Mouse (Mus musculus): ENCODE measurements around the gene Nckap5l.

Nckap5l gene

DNA sequence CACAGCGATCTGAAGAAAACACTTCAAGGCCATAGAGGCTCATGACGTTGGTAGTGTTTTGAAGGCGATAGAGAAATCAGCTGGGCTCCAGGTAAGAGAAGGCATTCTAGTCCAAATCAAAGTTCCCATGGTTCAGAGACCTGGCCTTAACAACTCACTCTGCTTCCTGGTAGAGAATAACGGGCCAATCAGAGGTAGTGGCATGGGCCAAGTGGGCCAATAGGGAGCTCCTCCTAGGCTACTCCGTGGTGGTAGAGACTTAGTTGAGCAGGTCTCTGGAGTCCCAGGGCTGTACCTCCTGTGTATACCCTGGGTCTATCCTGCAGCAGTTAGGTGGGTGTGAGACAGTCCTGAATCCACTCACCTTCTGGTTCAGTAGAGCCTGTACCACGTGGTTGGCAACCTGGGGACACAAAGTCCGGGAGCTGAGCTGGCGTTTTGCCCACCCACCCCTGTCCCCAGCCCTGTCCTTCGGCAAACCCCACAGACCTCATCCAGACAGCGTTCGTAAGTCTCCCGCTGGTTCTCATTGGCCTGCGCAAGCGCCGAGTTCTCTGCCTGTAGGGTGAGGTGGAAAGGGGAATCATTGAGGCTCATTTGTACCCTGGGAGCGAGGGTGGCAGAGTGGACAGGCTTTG, 24.3 kb downstream of the Nckap5l start:
- CTCF ChIA-PET: no interaction called here

DNA sequence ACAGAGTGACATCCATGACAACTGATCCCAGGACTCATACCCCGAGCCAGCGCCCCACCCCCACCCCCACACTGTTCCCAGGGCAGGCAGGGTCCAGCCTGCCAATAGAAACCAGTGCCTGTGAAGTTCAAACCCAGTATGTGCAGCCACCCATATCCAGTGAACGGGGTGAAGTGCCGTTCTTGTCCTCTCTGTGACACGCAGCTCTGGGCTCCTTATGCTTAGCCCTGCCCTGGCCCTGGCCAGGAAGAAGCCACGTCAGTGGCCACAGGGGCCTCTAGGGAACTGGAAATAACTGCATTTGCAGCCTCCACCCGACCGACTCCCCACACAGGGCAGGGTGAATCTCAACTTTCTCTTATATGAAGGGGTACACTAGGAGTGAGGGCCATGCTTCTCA, 25.6 kb downstream of the Nckap5l start:
- CTCF ChIA-PET: no interaction called here

DNA sequence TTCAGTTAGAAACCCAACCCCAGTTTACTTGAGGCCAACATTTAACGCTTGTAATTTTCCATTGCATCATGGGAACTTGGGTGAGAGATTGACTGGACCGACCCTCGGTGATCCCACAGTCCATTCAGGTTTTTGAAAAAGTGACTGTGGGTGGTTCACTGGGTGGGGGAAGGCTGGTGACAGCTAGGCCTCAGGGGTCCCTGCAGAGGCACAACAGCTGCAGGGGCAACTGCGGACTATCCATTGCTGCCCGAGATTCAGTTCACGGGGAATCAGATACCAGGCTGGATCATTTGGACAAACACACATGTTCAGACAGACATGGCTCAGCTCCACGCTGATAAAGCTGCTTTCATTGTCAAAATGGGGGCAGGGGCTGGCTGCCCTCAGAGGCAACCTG, 26.0 kb downstream of the Nckap5l start:
- CTCF ChIA-PET: no interaction called here

GRCm38 (mm10) chr15:99431063-99431462, 26.5 kb downstream of the Nckap5l start:
- CTCF ChIA-PET: no interaction called here

GRCm38 (mm10) chr15:99430394-99430793, 27.2 kb downstream of the Nckap5l start:
- CTCF ChIA-PET: interaction anchor here (0.7 kb wide), 1 partner anchor 11 kb away, joined by 16 read pairs; no protein-coding TSS in a partner anchor

DNA sequence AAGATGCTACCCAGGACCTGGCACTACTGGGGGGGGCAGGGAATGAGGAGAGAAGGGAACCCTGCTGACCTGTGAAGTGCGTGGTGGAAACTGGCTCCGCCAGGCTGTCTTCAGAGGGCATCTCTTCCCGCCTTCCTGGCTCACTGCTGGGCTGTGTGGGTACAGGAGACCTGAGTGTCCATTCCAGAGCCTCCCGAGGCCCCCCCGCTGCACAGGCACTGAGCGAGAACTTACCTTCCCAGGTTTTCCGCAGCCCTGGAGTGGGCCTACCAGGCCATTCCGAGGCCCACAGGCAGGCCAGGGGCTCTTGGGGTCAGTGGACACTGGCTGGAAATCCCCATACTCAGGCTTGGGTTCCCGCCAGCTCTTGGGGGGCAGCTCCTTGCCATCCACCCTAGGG, 33.7 kb downstream of the Nckap5l start:
- CTCF ChIA-PET: no interaction called here

- CTCF ChIA-PET: no interaction called here
These were observed 34.4 kb downstream of the Nckap5l start for GRCm38 (mm10) chr15:99423131-99423530.

- CTCF ChIA-PET: no interaction called here
These were observed 35.0 kb downstream of the Nckap5l start for GRCm38 (mm10) chr15:99422551-99422950.

GRCm38 (mm10) chr15:99421676-99422075, 35.9 kb downstream of the Nckap5l start:
- CTCF ChIA-PET: no interaction called here

DNA sequence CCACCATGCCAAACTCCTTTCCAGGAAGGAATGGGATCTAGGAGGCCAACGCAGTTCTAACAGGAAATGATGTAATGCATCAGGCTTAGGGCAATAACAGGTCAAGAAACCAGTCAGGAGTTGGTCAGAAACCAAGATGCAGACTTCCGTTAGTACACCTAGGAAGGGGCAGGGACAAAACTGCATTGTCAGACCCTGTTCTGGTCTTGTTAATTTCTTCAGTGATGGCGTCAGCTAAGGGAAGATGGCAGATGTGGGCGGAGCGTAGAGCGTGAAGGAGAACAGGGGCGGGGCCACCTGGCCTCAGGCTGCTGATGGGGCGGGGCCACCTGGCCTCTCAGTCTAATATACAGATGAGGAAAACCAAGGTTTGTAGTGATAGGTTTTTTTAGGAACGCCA, 36.4 kb downstream of the Nckap5l start:
- CTCF ChIA-PET: interaction anchor here (0.6 to 1.1 kb wide), 2 partner anchors 8 to 83 kb away, joined by 3 to 5 read pairs; no protein-coding TSS in a partner anchor

DNA sequence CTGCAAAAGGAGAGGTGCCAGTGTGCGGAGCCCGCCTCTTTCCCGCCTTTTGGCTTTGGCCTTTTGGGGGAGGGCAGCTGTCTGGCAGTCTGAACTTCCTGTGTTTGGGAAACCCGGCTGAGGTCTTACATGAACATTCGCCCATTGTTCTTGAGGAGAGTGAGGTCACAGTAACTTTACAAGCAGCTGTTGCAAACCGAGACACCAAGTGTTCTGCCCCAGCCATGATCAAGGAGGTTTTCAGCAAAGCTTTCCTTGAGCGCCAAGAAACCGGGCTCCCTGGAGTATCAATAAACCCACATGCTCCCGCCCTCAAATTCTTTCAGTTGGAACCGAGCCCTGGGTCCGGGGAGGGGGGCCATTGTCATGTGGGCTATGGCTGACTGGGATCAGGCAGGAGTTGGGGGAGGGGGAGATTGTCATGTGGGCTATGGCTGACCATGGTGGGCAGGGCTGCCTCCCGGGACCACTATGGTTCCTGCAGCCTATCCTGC, 37.0 kb downstream of the Nckap5l start:
- CTCF ChIA-PET: interaction anchor here (0.8 to 1.1 kb wide), 2 partner anchors 9 to 1457 kb away, joined by 3 read pairs; no protein-coding TSS in a partner anchor

DNA sequence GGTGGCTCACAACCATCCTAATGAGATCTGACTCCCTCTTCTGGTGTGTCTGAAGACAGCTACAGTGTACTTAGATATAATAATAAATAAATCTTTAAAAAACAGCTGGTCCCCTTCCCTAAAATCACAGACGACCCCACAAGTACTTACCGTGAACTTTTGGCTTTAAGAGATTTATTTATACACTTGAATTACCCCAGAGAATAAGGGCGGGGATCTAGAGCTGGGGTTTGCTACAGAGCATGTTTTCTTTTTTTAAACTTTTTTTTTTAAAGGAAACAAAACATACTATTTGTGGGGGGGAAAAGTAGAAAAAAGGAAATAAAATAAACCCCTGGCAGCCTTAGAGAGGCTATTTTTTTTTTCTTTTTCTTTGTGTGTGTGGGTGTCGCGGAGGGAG, 37.4 kb downstream of the Nckap5l start:
- CTCF ChIA-PET: interaction anchor here (0.8 to 1.1 kb wide), 2 partner anchors 9 to 1457 kb away, joined by 3 read pairs; no protein-coding TSS in a partner anchor

- CTCF ChIA-PET: interaction anchor here (0.6 kb wide), 1 partner anchor 754 kb away, joined by 6 read pairs; no protein-coding TSS in a partner anchor
These were observed 39.8 kb downstream of the Nckap5l start for GRCm38 (mm10) chr15:99417692-99418271.

GRCm38 (mm10) chr15:99416957-99417356, 40.6 kb downstream of the Nckap5l start:
- CTCF ChIA-PET: interaction anchor here (0.6 to 1.0 kb wide), 3 partner anchors 8 to 753 kb away, joined by 4 to 6 read pairs (median 6); no protein-coding TSS in a partner anchor

DNA sequence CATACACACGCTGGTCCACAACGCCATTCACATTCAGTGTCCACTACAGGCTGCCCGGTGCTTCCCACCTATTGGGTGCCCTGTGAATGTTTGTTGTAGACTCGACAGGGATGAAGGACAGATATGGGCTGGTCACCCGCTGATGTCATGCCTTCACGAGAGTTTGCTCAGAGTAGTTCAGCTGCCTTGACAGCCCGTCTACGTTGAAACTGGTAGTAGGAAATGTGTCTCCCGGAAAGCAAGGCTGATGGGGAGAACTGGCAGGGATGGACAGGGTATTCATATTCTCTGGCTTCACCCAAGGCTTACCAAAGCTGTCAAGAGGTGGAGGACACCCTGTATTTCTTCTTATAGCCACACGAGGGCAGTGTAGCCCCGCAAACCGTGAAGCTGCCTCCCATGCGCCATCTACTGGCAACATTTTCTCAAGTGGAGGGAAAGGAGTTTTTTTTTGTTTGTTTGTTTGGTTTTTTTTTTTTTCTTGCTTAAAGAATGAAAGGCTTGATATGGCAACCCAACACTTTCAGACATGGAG, 41.1 kb downstream of the Nckap5l start:
- CTCF ChIA-PET: interaction anchor here (0.7 to 1.0 kb wide), 5 partner anchors 8 to 1671 kb away, joined by 3 to 6 read pairs (median 4); no protein-coding TSS in a partner anchor

- CTCF ChIA-PET: interaction anchor here (0.7 to 1.0 kb wide), 5 partner anchors 18 to 1671 kb away, joined by 3 to 10 read pairs (median 4); no protein-coding TSS in a partner anchor
These were observed 41.8 kb downstream of the Nckap5l start for GRCm38 (mm10) chr15:99415793-99416192.

GRCm38 (mm10) chr15:99411747-99412146, 45.8 kb downstream of the Nckap5l start:
- CTCF ChIA-PET: no interaction called here

DNA sequence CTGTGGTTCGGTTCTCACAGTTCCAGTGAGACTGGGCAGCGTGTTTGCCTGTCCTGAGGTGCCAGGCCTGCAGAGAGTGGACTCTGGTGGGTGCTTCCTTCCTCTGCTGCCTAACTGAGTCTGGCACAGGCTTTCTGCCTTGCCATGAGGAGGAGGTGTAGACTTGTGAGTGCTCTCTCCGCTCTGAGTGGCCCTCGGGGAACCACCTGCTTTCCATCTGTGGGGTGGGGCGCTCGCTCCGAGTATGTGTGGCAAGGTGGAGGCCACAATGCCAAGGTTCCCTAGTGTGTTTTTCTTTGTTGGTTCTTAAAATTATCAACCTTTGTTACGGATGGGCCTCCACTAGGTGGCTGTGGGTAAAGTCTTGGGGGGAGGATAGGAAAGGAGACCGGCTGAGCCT, 48.7 kb downstream of the Nckap5l start:
- CTCF ChIA-PET: no interaction called here

- CTCF ChIA-PET: interaction anchor here (0.5 kb wide), 1 partner anchor 8 kb away, joined by 6 read pairs; no protein-coding TSS in a partner anchor
These were observed 50.5 kb downstream of the Nckap5l start for GRCm38 (mm10) chr15:99406986-99407570.

DNA sequence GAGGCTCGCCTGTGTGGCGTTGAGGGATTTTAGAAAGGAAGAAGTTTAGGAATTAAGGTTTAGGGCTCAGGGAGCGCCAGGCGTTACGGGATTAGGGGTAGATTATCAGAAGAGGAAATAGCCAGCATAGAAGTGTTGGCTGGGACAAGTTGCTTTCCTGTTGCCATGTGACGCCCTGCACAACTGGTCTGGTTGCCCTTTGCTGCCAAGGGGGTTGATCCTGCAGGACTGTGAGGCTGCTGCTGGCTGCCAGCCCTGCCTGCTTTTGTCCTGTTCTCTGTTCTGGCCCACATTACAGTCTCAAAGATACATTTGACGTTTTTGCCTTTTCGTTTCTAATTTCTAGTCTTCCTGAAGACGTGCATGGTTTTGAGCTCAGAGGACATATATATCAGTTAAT, 52.4 kb downstream of the Nckap5l start:
- CTCF ChIA-PET: no interaction called here

DNA sequence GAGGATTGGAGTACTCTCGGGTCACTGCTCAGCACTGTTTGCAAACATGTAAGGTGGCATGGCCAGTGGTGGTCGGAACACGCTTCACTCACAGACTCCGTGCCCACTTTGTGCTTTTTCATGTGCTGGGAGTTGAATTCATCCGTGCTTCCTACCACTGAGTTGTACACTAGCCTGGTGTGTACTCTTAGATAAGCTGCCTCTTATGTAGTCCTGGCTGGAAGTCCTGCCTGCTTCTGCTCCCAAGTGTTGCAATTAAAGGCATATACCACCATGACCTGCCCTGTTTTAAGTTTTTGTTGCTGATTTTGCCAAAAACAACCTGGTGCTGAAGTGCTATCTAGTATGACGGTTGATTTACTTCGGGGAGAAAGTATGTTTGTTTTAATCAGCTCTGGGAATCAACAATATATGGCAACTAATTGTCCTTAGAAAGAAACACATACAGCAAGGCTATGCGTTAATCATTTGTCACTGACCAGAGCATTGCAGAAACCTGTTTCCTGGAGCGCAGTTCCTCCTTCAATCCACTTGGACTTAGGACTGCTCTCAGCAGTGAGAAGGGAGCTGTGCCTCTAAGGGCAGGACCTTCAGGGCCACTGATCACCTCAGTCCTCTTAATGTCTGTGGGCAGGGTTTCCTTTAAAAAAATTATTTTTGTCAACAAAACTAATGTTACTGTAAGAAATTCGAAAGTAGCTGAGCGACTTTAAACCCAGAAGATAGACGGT, 54.2 kb downstream of the Nckap5l start:
- CTCF ChIA-PET: no interaction called here

- CTCF ChIA-PET: no interaction called here
These were observed 56.9 kb downstream of the Nckap5l start for GRCm38 (mm10) chr15:99400602-99401001.
